Mouse (Mus musculus): ENCODE results near the gene Batf3. TPM values are rescaled to one million over a fixed set of nuclear protein-coding genes. Genes with fewer than 3 reads are reported as not detected.
A peak's percentile ranks its signal among the peaks of the same experiment; 100 is the strongest.

The Batf3 gene
- total and polyA plus RNA-seq, 3 experiments: 0.60 to 1.8 TPM; not detected in 1

GRCm38 (mm10) chr1:191111146-191111545 is 13.5 kb downstream of the Batf3 start:
- Histone ChIP-seq H3K4me1 (ENCODE audit: control insufficient read depth, insufficient read depth, low read length) (peaks cover 3% of the 10 kb centered on the region; the same call in 1 of the 2 replicates), H3K36me3 (ENCODE audit: control insufficient read depth, insufficient read depth, low read length) (no peaks in the 10 kb centered on the region), H3K4me3 (no peak overlapping the region), H3K9ac (ENCODE audit: low read depth, low read length) (no peak overlapping the region), H3K27me3 (ENCODE audit: control insufficient read depth, insufficient read depth, low read length) (no peaks in the 10 kb centered on the region), H3K27ac (no peak overlapping the region), H3K79me2 (replicated peaks; ENCODE audit: control insufficient read depth, insufficient read depth, low read length) (no peaks in the 10 kb centered on the region)
- intact Hi-C loops (cut with DNase I): no loop called here
- TF ChIP-seq EP300 (IDR thresholded peaks at IDR 0.05; ENCODE audit: insufficient read depth, low read depth, low read length) (no peak), CTCF (IDR thresholded peaks at IDR 0.05) (no peak), POLR2A (IDR thresholded peaks at IDR 0.05; ENCODE audit: insufficient read depth, low read depth, low read length) (no peak)
- 24% methylated on average over 8 of the region's 8 CpGs for WGBS
- peak; percentile 34 to 48 for DNase-seq

- Histone ChIP-seq H3K4me1 (ENCODE audit: control insufficient read depth, insufficient read depth, low read length) (peaks cover 3% of the 10 kb centered on the region; the same call in 1 of the 2 replicates), H3K36me3 (ENCODE audit: control insufficient read depth, insufficient read depth, low read length) (no peaks in the 10 kb centered on the region), H3K27me3 (ENCODE audit: control insufficient read depth, insufficient read depth, low read length) (no peaks in the 10 kb centered on the region), H3K4me3 (no peak overlapping the region), H3K9ac (ENCODE audit: low read depth, low read length) (no peak overlapping the region), H3K27ac (no peak overlapping the region), H3K79me2 (replicated peaks; ENCODE audit: control insufficient read depth, insufficient read depth, low read length) (no peaks in the 10 kb centered on the region)
- intact Hi-C loops (cut with DNase I): no loop called here
- DNase-seq: peak; percentile 24 to 31
- TF ChIP-seq EP300 (IDR thresholded peaks at IDR 0.05; ENCODE audit: insufficient read depth, low read depth, low read length) (no peak), CTCF (IDR thresholded peaks at IDR 0.05) (no peak)
- 47% methylated on average over 7 of the region's 7 CpGs for WGBS
Observed at GRCm38 (mm10) chr1:191114868-191115267, 17.2 kb downstream of the Batf3 start.

- no peaks in the 10 kb centered on the region for H3K36me3 ChIP-seq (ENCODE audit: control insufficient read depth, insufficient read depth, low read length)
- intact Hi-C loops (cut with DNase I): no loop called here
- H3K27me3 ChIP-seq (ENCODE audit: control insufficient read depth, insufficient read depth, low read length): peaks cover 2% of the 10 kb centered on the region; the same call in 1 of the 2 replicates
- peaks cover 3% of the 10 kb centered on the region; the same call in 1 of the 2 replicates for H3K4me1 ChIP-seq (ENCODE audit: control insufficient read depth, insufficient read depth, low read length)
- peak; percentile 43 to 60 for DNase-seq
- TF ChIP-seq EP300 (IDR thresholded peaks at IDR 0.05; ENCODE audit: insufficient read depth, low read depth, low read length) (no peak), CTCF (IDR thresholded peaks at IDR 0.05) (no peak), POLR2A (IDR thresholded peaks at IDR 0.05; ENCODE audit: insufficient read depth, low read depth, low read length) (0 out of 2 replicates have a peak, but pooled peaks have one; percentile 15)
- no peak overlapping the region for H3K9ac ChIP-seq (ENCODE audit: low read depth, low read length)
- H3K4me3 ChIP-seq: no peak overlapping the region
- WGBS: 62% methylated on average over 11 of the region's 11 CpGs
- H3K79me2 ChIP-seq (replicated peaks; ENCODE audit: control insufficient read depth, insufficient read depth, low read length): no peaks in the 10 kb centered on the region
- no peak overlapping the region for H3K27ac ChIP-seq
Observed at GRCm38 (mm10) chr1:191115514-191116238, 18.0 kb downstream of the Batf3 start.

GRCm38 (mm10) chr1:191122744-191123143 is 25.1 kb downstream of the Batf3 start:
- H3K4me1 ChIP-seq (ENCODE audit: control insufficient read depth, insufficient read depth, low read length): peaks cover 2% of the 10 kb centered on the region
- H3K36me3 ChIP-seq (ENCODE audit: control insufficient read depth, insufficient read depth, low read length): no peaks in the 10 kb centered on the region
- H3K79me2 ChIP-seq (replicated peaks; ENCODE audit: control insufficient read depth, insufficient read depth, low read length): no peaks in the 10 kb centered on the region
- no peak overlapping the region for H3K4me3 ChIP-seq
- H3K27me3 ChIP-seq (ENCODE audit: control insufficient read depth, insufficient read depth, low read length): peaks cover 2% of the 10 kb centered on the region; the same call in 1 of the 2 replicates
- intact Hi-C loops (cut with DNase I): no loop called here
- H3K9ac ChIP-seq (ENCODE audit: low read depth, low read length): no peak overlapping the region
- no peak overlapping the region for H3K27ac ChIP-seq
- peak in 1 of 2 experiments; percentile 48 for DNase-seq
- WGBS: 28% methylated on average over 3 of the region's 3 CpGs
- TF ChIP-seq POLR2A (IDR thresholded peaks at IDR 0.05; ENCODE audit: insufficient read depth, low read depth, low read length) (no peak), EP300 (IDR thresholded peaks at IDR 0.05; ENCODE audit: insufficient read depth, low read depth, low read length) (no peak), CTCF (IDR thresholded peaks at IDR 0.05) (no peak)

GRCm38 (mm10) chr1:191123696-191124095 is 26.0 kb downstream of the Batf3 start:
- intact Hi-C loops (cut with DNase I): no loop called here
- H3K4me3 ChIP-seq: no peak overlapping the region
- no peaks in the 10 kb centered on the region for H3K36me3 ChIP-seq (ENCODE audit: control insufficient read depth, insufficient read depth, low read length)
- TF ChIP-seq EP300 (IDR thresholded peaks at IDR 0.05; ENCODE audit: insufficient read depth, low read depth, low read length) (no peak), CTCF (IDR thresholded peaks at IDR 0.05) (no peak), POLR2A (IDR thresholded peaks at IDR 0.05; ENCODE audit: insufficient read depth, low read depth, low read length) (no peak)
- peaks cover 2% of the 10 kb centered on the region for H3K4me1 ChIP-seq (ENCODE audit: control insufficient read depth, insufficient read depth, low read length)
- H3K27ac ChIP-seq: no peak overlapping the region
- no peak overlapping the region for H3K9ac ChIP-seq (ENCODE audit: low read depth, low read length)
- H3K79me2 ChIP-seq (replicated peaks; ENCODE audit: control insufficient read depth, insufficient read depth, low read length): no peaks in the 10 kb centered on the region
- H3K27me3 ChIP-seq (ENCODE audit: control insufficient read depth, insufficient read depth, low read length): peaks cover 2% of the 10 kb centered on the region; the same call in 1 of the 2 replicates
- no peak for DNase-seq
- WGBS: 46% methylated on average over 2 of the region's 2 CpGs

- no peak for DNase-seq
- WGBS: 64% methylated on average over 4 of the region's 4 CpGs
- no peak overlapping the region for H3K4me3 ChIP-seq
- no peaks in the 10 kb centered on the region for H3K36me3 ChIP-seq (ENCODE audit: control insufficient read depth, insufficient read depth, low read length)
- peaks cover 2% of the 10 kb centered on the region for H3K4me1 ChIP-seq (ENCODE audit: control insufficient read depth, insufficient read depth, low read length)
- peaks cover 2% of the 10 kb centered on the region; the same call in 1 of the 2 replicates for H3K27me3 ChIP-seq (ENCODE audit: control insufficient read depth, insufficient read depth, low read length)
- no peaks in the 10 kb centered on the region for H3K79me2 ChIP-seq (replicated peaks; ENCODE audit: control insufficient read depth, insufficient read depth, low read length)
- TF ChIP-seq CTCF (IDR thresholded peaks at IDR 0.05) (no peak), POLR2A (IDR thresholded peaks at IDR 0.05; ENCODE audit: insufficient read depth, low read depth, low read length) (no peak), EP300 (IDR thresholded peaks at IDR 0.05; ENCODE audit: insufficient read depth, low read depth, low read length) (no peak)
- H3K27ac ChIP-seq: no peak overlapping the region
- no peak overlapping the region for H3K9ac ChIP-seq (ENCODE audit: low read depth, low read length)
- intact Hi-C loops (cut with DNase I): no loop called here
Observed at GRCm38 (mm10) chr1:191124288-191124687, 26.6 kb downstream of the Batf3 start.
